Mouse (Mus musculus) 3T3-L1 (cell line): ENCODE results near the gene Synpo2.

Source experiments
- DNase-seq: peaks from one replicate; pipeline ENCODE4 v3.0.0-alpha.2; 2015; ENCODE audit warnings: low read depth, low spot score

The Synpo2 gene

GRCm38 (mm10) chr3:123205065-123205464 lies 30.9 kb downstream of the Synpo2 start:
- DNase-seq: no peak

GRCm38 (mm10) chr3:123204658-123205057 lies 31.3 kb downstream of the Synpo2 start:
- peak; percentile 91 for DNase-seq

GRCm38 (mm10) chr3:123201798-123202197 lies 34.2 kb downstream of the Synpo2 start:
- DNase-seq: no peak

GRCm38 (mm10) chr3:123193740-123194139 lies 42.2 kb downstream of the Synpo2 start:
- no peak for DNase-seq

GRCm38 (mm10) chr3:123191602-123192001 lies 44.3 kb downstream of the Synpo2 start:
- no peak for DNase-seq

DNA sequence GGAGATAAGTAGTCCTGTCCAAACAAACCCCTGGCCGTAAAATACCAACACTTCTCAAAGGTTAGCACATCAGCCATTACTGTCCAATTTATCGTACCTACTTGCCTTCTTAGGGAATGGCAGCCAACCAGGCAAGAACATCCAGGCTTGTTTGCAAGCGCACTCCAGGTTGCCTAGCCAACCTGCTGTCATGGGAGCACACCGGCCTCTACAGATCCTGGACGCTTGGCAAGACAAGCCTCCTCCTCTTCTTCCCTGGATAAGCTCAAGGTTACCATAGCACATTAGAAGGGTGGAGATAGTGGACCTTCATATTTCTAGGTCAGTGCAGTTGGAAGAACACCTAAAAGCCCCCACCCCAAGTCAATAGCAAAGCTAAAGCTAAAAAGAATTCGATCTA lies 45.6 kb downstream of the Synpo2 start:
- DNase-seq: no peak

GRCm38 (mm10) chr3:123189826-123190225 lies 46.1 kb downstream of the Synpo2 start:
- DNase-seq: no peak

DNA sequence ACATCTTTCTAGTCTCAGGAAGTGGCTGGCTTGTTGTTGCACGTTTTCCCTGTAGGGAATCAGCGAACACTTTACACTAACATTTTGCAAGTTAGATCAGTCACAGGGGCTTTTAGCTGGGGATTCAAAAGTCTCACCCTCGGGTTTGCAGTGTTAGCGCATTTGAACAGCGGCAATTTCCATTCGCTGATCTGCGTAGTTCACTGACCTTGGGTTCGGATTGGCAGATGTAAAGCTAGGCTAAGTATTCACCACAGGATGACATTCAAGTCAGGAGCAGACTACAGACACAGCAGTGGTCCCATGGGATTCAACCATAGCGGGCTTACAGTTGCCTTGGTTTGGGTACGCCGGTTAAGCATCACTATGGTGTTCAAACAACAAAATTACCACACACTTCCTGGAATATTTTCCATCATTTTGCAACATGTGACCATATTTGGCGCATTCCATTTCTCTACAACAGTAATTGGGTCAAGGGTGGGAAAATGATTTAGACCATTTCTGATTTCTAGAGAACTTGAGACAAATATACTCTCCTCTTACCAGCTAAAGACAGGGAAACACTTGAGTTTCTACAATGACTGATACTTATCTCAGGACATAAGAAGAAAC lies 47.2 kb downstream of the Synpo2 start:
- DNase-seq: no peak

DNA sequence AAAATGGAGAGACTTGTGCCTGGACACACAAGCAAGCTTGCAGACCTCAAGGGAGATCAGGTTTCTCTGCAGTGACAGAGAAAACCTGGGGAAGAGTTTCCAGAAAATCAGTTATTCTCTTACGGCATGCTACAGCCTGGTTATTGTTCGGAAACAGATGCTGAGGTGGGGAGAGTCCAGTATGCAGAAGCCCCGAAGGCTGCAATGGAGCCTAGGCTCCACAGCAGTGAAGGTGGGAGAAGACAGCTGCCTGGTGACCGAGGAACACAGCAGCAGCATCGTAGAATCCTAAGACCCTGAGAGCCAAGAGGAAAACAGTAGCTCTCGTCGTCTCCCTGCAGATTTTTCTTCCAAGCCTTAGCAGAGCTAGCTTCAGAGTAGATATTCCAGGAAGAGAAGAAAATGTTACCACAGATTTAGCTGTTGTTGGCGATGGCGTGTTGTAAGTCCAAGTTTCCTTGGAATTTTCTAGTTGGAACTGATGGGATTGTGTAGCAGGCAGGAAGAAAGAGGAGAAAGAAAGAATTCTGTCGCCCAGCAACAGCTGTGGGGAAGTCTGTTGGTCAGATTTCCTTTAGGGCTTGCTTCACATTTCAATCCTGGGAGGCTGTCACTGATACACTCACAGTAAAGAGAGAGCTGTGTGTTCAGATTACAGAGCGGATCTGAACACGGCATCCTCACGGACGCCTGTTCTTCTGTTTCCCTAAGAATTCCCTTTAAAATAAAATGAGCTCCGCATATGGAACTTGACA lies 48.4 kb downstream of the Synpo2 start:
- DNase-seq: no peak

DNA sequence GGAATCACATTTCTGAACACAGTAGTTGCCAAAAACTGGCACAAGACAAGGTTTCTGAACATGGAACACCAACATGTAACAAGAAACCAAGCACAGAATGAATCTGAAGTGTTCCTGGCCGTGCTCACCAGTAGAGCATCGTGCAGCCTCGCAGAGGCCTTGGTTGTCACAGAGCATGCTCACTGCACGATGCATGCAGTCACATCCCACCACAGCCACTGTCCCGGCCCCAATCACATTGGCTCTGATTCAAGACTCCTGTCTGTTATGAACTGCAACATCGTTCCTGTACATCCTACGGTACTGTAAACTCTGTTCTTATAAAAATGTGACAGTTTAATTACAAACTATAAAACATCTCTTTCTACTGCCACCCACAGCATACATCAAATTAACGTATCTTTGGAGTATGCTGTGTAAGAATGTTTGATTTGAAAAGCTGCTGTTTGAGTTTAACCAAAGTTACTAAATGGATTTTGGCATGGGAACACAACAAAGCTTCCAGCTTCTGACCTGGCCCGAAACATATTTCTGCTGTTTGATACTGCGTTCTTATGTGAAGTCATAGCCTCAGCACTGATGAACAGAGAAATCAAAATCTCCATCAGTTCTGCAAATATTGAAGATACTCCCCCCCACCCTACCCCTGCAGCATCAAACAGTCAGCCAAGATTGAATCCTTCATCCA lies 50.6 kb downstream of the Synpo2 start:
- DNase-seq: no peak

DNA sequence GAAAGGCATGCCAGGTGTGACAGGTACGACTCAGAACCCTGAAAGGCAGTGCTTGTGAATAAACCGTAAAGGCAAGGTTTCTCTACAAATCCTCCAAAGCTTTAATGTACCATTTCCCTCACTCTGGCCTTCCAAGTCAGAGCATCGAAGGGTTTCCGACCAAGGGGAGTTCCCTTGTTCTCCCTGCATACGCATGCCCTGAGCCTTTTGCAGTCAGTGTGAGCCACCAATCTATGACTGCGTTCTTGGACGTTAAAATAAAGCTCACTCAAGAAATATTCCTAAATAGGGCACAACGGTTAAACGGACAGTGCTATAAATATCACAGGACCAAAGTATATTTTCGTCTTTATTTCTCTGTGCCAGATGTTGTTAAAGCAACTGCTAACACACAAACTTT lies 51.7 kb downstream of the Synpo2 start:
- DNase-seq: no peak

DNA sequence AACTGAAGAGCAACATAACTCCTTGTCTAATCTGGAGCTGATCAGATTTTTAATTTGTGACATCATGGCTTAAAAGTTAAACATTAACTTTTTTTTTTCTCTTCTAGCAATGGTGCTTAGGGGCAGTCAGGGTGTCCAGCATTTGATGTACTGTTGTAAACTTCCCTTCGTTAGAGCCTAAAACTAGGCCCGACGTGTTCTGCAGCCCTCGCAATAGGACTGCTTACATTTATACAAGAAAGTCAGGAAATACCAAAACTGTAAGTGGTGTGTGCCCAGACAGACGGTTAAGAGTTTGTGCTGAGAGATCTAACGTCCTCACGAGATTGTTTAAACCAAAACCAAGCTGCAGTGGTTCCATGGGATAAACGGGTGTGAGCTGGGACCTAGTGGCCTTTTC lies 56.4 kb downstream of the Synpo2 start:
- DNase-seq: no peak

DNA sequence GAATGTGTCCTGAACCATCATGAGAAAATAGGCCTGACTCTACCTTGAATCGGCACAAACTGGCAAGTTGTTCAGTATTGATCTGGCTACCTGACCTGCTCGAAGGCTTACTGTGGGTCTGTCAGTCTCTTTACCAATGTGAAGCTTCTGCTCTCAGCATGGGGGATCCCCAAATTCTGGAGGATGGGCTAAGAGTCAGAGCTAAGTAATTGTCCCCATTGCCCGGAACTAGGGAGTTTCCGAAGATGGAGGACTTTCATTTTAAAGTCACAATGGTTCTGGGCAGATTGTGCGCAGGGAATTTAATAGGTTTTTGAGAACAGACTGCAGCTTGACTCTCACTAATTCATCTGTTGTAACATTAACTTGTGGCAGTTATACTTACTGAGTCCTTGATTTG lies 56.9 kb downstream of the Synpo2 start:
- no peak for DNase-seq

DNA sequence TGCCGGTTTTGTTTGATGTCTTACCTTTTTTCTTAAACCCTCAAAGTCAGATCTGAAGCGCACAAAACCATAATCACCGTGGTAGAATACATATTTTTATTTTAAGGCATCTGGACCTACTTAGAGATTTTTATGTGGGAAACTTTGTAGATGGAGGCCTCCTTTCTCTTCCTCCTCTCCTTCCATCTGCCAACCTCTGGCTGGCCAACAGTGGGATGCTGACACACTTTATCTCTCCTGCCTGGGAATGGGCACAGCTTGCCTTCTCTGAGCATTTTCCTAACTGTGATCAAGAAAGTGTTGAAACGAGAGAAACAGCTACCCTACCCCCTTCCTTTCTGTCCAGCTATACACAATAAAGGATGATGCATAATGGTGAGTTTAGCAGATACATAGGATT lies 57.5 kb downstream of the Synpo2 start:
- DNase-seq: no peak

DNA sequence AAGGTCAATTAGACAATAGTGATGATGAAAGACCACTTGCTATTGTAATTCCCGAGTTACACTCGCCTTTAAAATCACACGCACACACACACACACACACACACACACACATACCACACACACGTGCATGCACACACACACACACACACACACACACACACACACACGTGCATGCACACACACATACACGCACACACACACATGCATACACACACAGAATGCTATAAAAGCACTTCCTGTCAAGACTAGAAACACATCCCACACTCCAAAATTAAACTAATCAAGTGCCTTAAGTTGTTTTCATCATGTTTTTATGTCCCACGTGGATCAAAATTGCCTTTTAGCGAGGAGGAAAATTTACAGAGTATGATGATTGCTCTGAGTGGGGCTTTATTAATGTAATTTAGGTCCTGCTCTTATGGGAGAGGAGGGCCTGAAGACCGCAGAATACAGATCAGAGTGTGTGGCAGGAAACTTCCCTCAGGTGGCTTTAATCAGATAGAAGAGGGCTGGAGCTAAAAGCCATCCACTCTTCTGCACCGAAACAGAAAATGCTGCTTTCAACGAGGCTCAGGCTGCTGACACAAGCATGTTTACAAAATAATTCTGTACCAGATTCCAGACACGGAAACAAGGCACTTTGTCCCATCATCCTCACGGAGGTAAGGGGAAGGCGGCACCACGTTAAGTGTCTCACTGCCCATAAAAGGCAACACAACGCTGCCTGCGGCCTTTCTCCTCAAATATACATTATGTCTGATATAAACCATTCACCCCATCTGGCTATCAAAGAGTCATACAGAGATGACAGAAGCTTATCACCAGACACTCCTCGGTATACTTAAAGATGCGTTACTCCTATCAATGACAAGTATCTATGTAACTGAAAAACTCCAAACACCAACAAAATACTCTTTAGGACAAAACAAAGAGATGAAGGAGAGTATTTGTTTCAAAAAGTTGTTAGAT lies 59.3 kb downstream of the Synpo2 start:
- no peak for DNase-seq

- no peak for DNase-seq
Observed at GRCm38 (mm10) chr3:123175142-123175541, 60.8 kb downstream of the Synpo2 start.

- no peak for DNase-seq
Observed at GRCm38 (mm10) chr3:123174379-123174697, 61.6 kb downstream of the Synpo2 start.

DNA sequence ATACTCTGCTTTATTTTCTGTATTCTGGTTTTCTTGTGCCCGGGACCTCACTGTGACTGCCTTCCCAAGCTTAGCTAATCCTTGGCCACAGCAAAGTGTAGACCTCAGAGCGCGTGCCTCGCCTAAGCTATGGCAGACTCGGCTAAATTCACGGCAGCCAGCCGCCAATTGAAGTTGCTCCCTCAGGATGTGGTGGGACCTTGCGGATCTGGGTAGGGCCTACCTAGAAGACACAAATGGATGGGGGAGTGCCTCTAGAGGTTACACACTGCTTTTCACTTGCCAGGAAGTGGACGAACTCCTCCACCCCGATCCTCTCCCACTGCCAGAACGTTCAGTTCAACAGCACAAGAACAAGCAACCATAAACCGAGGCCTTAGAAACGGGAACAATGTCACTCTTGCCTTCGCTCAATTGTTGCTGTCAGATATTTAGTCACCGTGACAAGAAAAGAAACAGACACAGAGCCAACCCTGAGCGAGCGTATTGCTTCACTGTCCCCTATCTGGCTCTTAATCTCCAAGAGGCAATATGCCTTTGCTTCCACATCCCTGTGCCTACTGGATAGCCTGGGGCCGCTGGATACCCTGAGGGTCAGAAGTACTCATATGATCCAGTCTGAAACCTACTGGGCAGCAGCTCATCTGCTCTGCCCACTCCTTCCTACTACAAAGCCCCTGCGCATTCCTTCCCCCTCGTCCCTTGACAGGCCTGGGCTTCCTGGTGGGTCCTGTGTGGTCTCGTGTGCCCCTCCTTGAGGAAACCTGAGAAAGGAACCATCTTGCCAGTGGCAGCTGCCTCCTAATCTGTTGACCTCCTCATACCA lies 62.2 kb downstream of the Synpo2 start:
- DNase-seq: no peak

- no peak for DNase-seq
Observed at GRCm38 (mm10) chr3:123172151-123172550, 63.8 kb downstream of the Synpo2 start.

- no peak for DNase-seq
Observed at GRCm38 (mm10) chr3:123169398-123169797, 66.6 kb downstream of the Synpo2 start.

- peak; percentile 86 for DNase-seq
Observed at GRCm38 (mm10) chr3:123168815-123169214, 67.1 kb downstream of the Synpo2 start.
